Mouse (Mus musculus): Measurements from ENCODE around the gene Zmynd8. TPM values are rescaled to one million over a fixed set of nuclear protein-coding genes. Genes with fewer than 3 reads are reported as not detected.
A peak's percentile ranks its signal among the peaks of the same experiment; 100 is the strongest.

Zmynd8 gene
- polyA plus RNA-seq, 1 experiment from 2014 or later: 40.7 TPM

DNA sequence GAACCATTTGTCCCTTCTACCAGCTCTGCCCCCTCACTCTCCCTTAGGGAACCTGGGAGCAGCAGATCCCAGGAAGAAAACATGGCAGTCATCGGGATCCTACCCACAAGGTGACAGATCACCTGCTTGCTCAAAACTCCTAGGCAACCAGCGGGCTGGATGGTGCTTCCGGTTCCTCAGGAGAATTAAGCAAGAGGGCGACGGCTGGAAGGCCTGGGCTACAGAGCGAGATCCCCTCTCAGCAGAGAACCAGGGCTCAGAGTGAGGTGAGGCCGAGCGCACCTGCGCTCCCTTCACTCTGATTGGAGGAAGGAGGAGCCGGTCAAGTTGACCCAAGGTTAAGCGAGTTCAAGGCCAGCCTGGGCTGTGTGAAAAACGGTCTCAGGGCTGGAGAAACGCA is 2.6 kb downstream of the Zmynd8 start:
- Histone ChIP-seq H3K36me3 (no peaks in the 10 kb centered on the region), H3K4me3 (no peak overlapping the region), H3K4me1 (replicated peaks) (peaks cover 33% of the 10 kb centered on the region), H3K27ac (no peak overlapping the region), H3K4me2 (no peak overlapping the region), H3K27me3 (no peaks in the 10 kb centered on the region), H3K9ac (no peak overlapping the region), H3K9me3 (replicated peaks) (no peaks in the 10 kb centered on the region)
- ATAC-seq (replicated peaks; ENCODE audit: insufficient number of reproducible peaks, insufficient read depth, low FRiP score, low read depth): no peak
- WGBS: 89% methylated on average over 13 of the region's 13 CpGs

DNA sequence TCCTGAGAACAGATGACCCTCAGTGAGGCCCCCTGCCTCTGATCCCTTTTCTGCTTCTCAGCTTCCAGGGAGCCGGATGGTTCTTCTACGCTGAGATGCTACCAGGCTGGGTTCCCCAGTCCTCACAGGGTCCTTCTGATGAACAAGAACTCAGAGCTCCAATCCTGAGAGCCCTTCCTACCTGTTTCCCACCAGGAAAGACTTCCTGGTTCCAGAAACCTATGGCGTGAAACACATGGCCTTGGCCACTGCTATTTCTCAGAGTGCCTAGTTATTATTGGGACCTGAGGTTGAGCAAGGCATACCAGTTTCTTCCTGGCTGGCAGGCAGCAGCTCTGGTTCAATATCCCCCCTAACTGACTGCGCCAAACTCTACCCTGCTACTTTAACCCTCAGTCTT is 3.1 kb downstream of the Zmynd8 start:
- Histone ChIP-seq H3K27ac (no peak overlapping the region), H3K4me1 (replicated peaks) (peaks cover 31% of the 10 kb centered on the region), H3K27me3 (no peaks in the 10 kb centered on the region), H3K4me2 (no peak overlapping the region), H3K4me3 (no peak overlapping the region), H3K9ac (no peak overlapping the region), H3K9me3 (replicated peaks) (no peaks in the 10 kb centered on the region), H3K36me3 (no peaks in the 10 kb centered on the region)
- 88% methylated on average over 4 of the region's 4 CpGs for WGBS
- no peak for ATAC-seq (replicated peaks; ENCODE audit: insufficient number of reproducible peaks, insufficient read depth, low FRiP score, low read depth)

DNA sequence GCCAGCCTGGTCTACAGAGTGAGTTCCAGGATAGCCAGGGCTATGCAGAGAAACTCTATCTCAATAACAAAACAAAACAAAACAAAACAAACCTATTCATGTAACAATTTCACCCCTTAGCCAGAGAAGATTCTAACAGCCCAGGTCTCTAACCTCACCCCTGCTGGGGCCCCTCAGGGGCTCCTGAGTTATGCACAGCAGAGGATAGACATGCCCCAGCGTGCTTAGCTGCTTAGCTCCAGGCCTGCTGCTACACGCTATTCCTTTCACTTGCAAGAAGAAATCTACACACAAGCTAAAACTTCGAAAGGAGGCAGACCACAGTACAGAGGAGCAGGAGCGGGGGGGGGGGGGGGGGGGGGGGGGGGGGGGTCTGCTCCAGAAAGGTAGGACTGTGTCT is 4.3 kb downstream of the Zmynd8 start:
- Histone ChIP-seq H3K4me1 (replicated peaks) (peaks cover 19% of the 10 kb centered on the region), H3K27ac (no peak overlapping the region), H3K9me3 (replicated peaks) (no peaks in the 10 kb centered on the region), H3K27me3 (no peaks in the 10 kb centered on the region), H3K9ac (no peak overlapping the region), H3K4me3 (no peak overlapping the region), H3K4me2 (no peak overlapping the region), H3K36me3 (no peaks in the 10 kb centered on the region)
- ATAC-seq (replicated peaks; ENCODE audit: insufficient number of reproducible peaks, insufficient read depth, low FRiP score, low read depth): no peak
- WGBS: 61% methylated on average over 2 of the region's 4 CpGs

DNA sequence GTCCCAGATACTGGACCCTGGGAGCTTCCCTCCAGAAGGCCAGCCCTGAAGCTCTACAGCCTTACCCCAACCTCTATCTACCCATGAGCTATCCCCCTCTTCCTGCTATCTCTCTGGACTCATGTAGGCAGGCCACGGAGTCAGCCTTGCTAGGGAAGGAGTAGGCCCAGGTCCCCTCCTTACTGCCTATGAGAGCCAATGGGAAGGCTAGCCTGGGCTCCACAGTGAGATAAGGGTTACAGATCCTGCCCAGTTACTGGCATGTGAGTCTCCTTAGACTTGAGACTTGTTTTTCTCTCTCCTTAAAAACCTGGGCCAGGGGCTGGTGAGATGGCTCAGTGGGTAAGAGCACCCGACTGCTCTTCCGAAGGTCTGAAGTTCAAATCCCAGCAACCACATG is 5.6 kb downstream of the Zmynd8 start:
- H3K4me3 ChIP-seq: no peak overlapping the region
- H3K36me3 ChIP-seq: no peaks in the 10 kb centered on the region
- no peak overlapping the region for H3K9ac ChIP-seq
- no peak overlapping the region for H3K4me2 ChIP-seq
- no peaks in the 10 kb centered on the region for H3K9me3 ChIP-seq (replicated peaks)
- no peaks in the 10 kb centered on the region for H3K27me3 ChIP-seq
- 85% methylated on average over 3 of the region's 3 CpGs for WGBS
- ATAC-seq (replicated peaks; ENCODE audit: insufficient number of reproducible peaks, insufficient read depth, low FRiP score, low read depth): no peak
- no peak overlapping the region for H3K27ac ChIP-seq
- peaks cover 24% of the 10 kb centered on the region for H3K4me1 ChIP-seq (replicated peaks)

DNA sequence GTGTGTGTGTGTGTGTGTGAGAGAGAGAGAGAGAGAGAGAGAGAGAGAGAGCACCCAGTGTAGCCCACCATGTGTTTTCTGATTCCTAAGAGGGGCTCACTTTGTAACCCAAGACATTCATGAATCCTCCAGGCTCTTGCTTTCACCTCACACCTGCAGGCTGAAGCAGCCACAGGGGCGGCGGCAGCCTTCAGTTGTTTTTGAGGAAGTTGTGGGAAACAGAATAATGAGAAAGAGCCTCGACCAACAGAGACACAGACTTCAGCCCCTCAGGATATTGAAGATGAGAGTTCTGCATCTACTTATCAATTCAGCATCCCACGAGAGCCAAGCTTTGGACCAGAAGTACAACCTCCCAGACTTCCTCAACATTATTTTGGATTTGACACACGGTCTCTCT is 6.2 kb downstream of the Zmynd8 start:
- no peak for ATAC-seq (replicated peaks; ENCODE audit: insufficient number of reproducible peaks, insufficient read depth, low FRiP score, low read depth)
- Histone ChIP-seq H3K27ac (no peak overlapping the region), H3K36me3 (no peaks in the 10 kb centered on the region), H3K4me2 (no peak overlapping the region), H3K9ac (no peak overlapping the region), H3K27me3 (no peaks in the 10 kb centered on the region), H3K9me3 (replicated peaks) (no peaks in the 10 kb centered on the region), H3K4me1 (replicated peaks) (peaks cover 30% of the 10 kb centered on the region), H3K4me3 (no peak overlapping the region)
- WGBS: 76% methylated on average over 5 of the region's 5 CpGs

DNA sequence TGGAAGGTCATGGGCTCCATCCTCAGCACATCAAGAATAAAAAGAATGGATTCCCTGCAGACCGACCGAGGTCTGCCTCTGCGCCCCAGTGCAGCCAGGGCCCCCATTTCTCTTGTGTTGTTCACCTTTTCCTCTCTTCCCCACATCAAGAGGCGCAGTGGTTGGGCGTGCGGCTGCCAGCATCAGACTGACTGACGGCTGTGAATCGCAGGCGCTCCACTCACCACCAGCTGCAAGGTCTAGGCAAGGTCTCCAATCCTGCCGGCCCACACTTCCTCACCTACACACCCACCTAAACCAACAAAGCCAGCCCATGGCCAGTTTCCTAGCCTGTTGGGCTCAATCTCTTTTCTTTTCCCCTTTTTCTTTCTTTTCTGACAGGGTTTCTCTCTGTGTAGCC is 8.4 kb downstream of the Zmynd8 start:
- ATAC-seq (replicated peaks; ENCODE audit: insufficient number of reproducible peaks, insufficient read depth, low FRiP score, low read depth): no peak
- Histone ChIP-seq H3K4me2 (no peak overlapping the region), H3K4me3 (no peak overlapping the region), H3K27ac (no peak overlapping the region), H3K9me3 (replicated peaks) (no peaks in the 10 kb centered on the region), H3K4me1 (replicated peaks) (peaks cover 51% of the 10 kb centered on the region), H3K9ac (no peak overlapping the region), H3K36me3 (no peaks in the 10 kb centered on the region), H3K27me3 (no peaks in the 10 kb centered on the region)
- 68% methylated on average over 10 of the region's 10 CpGs for WGBS

DNA sequence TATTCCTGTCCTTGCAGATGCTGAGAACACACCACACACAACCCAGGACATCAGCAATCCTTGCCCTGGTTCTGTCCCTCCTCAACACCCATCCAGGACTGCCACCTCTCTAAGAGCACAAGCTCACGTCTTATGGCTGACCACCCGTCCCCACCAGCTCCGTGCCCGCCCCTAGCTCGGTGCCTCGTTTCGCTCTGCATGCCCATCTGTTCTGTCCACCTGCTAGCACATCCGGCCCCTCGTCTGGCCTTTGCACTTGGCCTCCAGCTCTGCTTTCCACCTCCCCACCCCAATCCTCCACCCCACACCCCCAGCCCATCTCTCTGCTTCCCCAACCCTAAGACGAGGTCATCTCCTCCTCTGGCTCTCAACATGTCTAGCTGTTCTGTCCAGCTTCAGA is 8.9 kb downstream of the Zmynd8 start:
- H3K27ac ChIP-seq: no peak overlapping the region
- no peaks in the 10 kb centered on the region for H3K27me3 ChIP-seq
- no peak overlapping the region for H3K9ac ChIP-seq
- no peaks in the 10 kb centered on the region for H3K36me3 ChIP-seq
- H3K4me3 ChIP-seq: no peak overlapping the region
- H3K4me1 ChIP-seq (replicated peaks): peaks cover 51% of the 10 kb centered on the region
- WGBS: 88% methylated on average over 10 of the region's 10 CpGs
- no peak for ATAC-seq (replicated peaks; ENCODE audit: insufficient number of reproducible peaks, insufficient read depth, low FRiP score, low read depth)
- H3K9me3 ChIP-seq (replicated peaks): no peaks in the 10 kb centered on the region
- no peak overlapping the region for H3K4me2 ChIP-seq

DNA sequence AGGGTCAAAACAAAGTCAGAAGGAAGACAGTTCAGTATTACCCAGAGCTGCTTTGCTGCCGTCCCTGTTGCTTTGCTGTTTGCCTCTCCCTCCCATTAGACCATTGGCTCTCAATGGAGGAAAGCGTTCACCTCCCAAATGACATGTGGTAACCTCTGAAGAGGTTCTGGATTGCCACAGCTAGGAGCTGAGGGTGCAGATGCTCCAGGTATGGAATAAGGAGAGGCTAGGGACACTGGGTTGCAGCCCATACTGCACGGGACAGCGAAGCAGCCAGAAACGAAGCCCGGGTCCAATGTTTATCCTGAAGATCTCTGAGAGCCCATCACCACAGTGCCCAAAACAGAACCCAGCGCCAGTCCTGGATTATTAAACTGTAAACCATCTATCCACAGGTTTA is 9.6 kb downstream of the Zmynd8 start:
- H3K27ac ChIP-seq: peak overlapping the region; percentile 100
- ATAC-seq (replicated peaks; ENCODE audit: insufficient number of reproducible peaks, insufficient read depth, low FRiP score, low read depth): no peak
- WGBS: 68% methylated on average over 7 of the region's 7 CpGs
- H3K27me3 ChIP-seq: no peaks in the 10 kb centered on the region
- H3K36me3 ChIP-seq: no peaks in the 10 kb centered on the region
- no peak overlapping the region for H3K9ac ChIP-seq
- H3K4me3 ChIP-seq: no peak overlapping the region
- H3K9me3 ChIP-seq (replicated peaks): no peaks in the 10 kb centered on the region
- no peak overlapping the region for H3K4me2 ChIP-seq
- peaks cover 49% of the 10 kb centered on the region for H3K4me1 ChIP-seq (replicated peaks)

DNA sequence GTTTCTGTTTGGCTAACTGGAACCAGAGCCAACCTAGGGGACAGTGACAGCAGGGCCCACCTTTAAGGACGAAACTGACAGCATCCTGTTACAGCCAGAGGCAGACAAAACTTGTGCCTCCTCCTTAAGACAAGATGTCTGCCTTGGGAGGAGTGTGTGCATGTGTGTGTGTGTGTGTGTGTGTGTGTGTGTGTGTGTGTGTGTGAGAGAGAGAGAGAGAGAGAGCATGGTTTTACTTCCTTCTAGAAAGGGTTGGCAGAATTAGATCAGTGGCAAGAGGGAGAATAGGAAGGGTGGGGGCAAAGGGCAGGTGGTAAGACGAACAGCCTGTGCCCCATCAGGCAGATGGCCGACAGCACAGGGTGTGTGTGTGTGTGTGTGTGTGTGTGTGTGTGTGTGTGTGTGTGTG is 10.0 kb downstream of the Zmynd8 start:
- H3K4me1 ChIP-seq (replicated peaks): peaks cover 51% of the 10 kb centered on the region
- H3K27ac ChIP-seq: peak overlapping the region; percentile 100
- no peak for ATAC-seq (replicated peaks; ENCODE audit: insufficient number of reproducible peaks, insufficient read depth, low FRiP score, low read depth)
- 20% methylated on average over 3 of the region's 3 CpGs for WGBS
- no peaks in the 10 kb centered on the region for H3K36me3 ChIP-seq
- H3K27me3 ChIP-seq: no peaks in the 10 kb centered on the region
- H3K4me2 ChIP-seq: peak overlapping the region; percentile 12; the same call in 1 of the 2 replicates
- H3K4me3 ChIP-seq: no peak overlapping the region
- H3K9me3 ChIP-seq (replicated peaks): no peaks in the 10 kb centered on the region
- H3K9ac ChIP-seq: no peak overlapping the region

DNA sequence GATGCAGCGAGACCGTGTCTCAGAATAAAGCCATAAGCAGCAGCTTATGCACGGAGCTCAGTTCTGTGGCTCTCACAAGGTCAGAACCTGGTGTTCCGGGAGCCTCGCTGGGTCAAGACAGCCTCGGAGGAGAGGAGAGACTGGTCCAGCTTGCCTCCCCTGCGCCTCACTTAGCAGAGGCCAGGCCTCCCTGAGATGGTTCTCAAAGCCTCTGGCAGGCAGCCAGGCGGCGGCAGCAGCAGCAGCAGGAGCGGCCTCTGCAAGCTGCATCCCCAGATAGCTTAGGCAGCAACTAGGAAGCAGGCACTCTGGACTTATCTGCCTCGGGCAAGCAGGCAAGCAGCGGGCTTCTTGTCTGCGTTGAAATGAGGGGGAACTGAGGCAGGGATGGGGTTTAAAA is 10.4 kb downstream of the Zmynd8 start:
- Histone ChIP-seq H3K9ac (0 out of 2 replicates have a peak overlapping the region, but pooled peaks have one; percentile 7), H3K4me3 (no peak overlapping the region), H3K4me1 (replicated peaks) (peaks cover 55% of the 10 kb centered on the region), H3K27ac (peak overlapping the region; percentile 100), H3K36me3 (no peaks in the 10 kb centered on the region), H3K27me3 (no peaks in the 10 kb centered on the region), H3K4me2 (peak overlapping the region; percentile 12; the same call in 1 of the 2 replicates), H3K9me3 (replicated peaks) (no peaks in the 10 kb centered on the region)
- WGBS: 11% methylated on average over 13 of the region's 13 CpGs
- peak; percentile 51; the same call in 1 of the 2 replicates for ATAC-seq (replicated peaks; ENCODE audit: insufficient number of reproducible peaks, insufficient read depth, low FRiP score, low read depth)

DNA sequence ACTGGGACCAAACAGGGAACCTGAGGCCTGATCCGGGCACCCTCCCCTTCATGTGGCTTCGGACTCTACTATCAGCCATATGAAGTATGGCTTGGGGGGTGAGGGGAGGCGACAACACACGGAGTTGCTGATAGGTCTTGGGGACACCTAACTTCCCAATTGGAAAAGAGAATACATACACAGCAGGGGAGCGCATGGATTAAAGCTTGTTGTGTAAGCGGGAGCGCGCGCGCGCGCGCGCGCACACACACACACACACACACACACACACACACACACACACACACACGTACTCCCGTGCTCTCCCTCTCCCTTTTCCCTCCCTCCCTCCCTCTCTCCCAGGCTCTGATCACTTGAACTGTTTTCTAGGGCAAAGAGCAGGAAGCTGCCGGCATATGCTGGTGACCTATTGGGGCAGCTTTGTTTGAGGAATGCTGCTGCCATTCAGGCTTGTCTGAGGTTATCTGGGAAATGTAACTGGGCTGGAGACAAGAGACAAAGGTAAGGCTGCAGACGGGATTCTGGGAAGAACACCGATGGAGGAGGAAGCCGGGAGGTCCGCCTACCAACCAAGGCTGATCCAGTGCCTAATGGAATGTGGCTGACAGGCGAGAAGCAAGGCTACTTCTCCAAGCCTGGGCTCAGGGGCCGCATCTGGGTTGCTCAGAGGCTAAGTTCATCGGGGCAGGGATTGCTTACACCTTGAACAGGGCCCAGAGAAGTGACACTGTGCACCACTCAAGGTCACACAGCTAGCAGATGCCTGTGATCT is 11.8 kb downstream of the Zmynd8 start:
- Histone ChIP-seq H3K4me3 (no peak overlapping the region), H3K27me3 (no peaks in the 10 kb centered on the region), H3K9me3 (replicated peaks) (no peaks in the 10 kb centered on the region), H3K4me1 (replicated peaks) (peaks cover 69% of the 10 kb centered on the region), H3K36me3 (no peaks in the 10 kb centered on the region), H3K9ac (peak overlapping the region; percentile 62), H3K27ac (peak overlapping the region; percentile 100), H3K4me2 (peak overlapping the region; percentile 28)
- 16% methylated on average over 25 of the region's 25 CpGs for whole genome bisulfite sequencing
- no peak for ATAC-seq (replicated peaks; ENCODE audit: insufficient number of reproducible peaks, insufficient read depth, low FRiP score, low read depth)

DNA sequence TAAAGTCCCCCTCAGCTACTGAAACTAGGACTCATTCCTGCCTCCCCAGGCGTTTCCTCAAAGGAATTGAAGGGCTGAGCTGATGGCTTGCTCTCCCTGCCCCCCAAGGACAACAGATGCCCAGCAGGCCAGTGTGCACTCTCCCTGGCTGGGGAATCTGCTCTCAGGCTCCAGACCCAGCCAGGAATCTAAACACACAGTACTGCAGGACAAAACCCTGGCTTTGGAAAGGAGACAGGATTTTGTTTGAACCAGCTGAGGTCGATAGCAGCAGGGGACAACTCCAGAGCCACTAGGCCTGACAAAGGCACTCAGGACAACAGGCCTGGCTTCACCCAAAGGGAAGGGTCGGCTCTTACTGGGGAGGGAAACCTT is 12.3 kb downstream of the Zmynd8 start:
- 10% methylated on average over 3 of the region's 3 CpGs for WGBS
- H3K36me3 ChIP-seq: no peaks in the 10 kb centered on the region
- H3K4me3 ChIP-seq: no peak overlapping the region
- no peaks in the 10 kb centered on the region for H3K27me3 ChIP-seq
- peak overlapping the region; percentile 62 for H3K9ac ChIP-seq
- no peak overlapping the region; the same call in 1 of the 2 replicates for H3K4me2 ChIP-seq
- peak overlapping the region; percentile 100 for H3K27ac ChIP-seq
- H3K4me1 ChIP-seq (replicated peaks): peaks cover 75% of the 10 kb centered on the region
- no peak for ATAC-seq (replicated peaks; ENCODE audit: insufficient number of reproducible peaks, insufficient read depth, low FRiP score, low read depth)
- no peaks in the 10 kb centered on the region for H3K9me3 ChIP-seq (replicated peaks)

Data from heart, embryonic 15.5 days (tissue).